Mouse (Mus musculus) intestine, embryonic 14.5 days (tissue): ENCODE measurements at regions not wholly inside any gene's neighbourhood (a gene's known extent, or its start where the extent isn't known, plus 50 kb on each side); places are given as distances from the start of the nearest gene placed in this dataset. TPM values are rescaled to one million over a fixed set of nuclear protein-coding genes. Genes with fewer than 3 reads are reported as not detected.

ENCODE experiments used
- microRNA-seq: library from miRNA; unstranded; fragments of <30 nt; microRNA quantifications from one replicate; pipeline ENCODE4, GENCODE M21; 2016

Small RNA genes lying in the stretch of these regions (microRNA-seq; reads per million reads assigned to microRNA genes)
- not detected for gene Gm23064
